Mouse (Mus musculus): ENCODE data around the gene Mt4.

GRCm38 (mm10) chr8:94104146-94104545 lies 32.9 kb upstream of the Mt4 start:
- TF ChIP-seq CTCF (IDR thresholded peaks at IDR 0.05; ENCODE audit: control insufficient read depth, insufficient read depth, insufficient replicate concordance, low read depth, low read length) (no peak), POLR2A (IDR thresholded peaks at IDR 0.05; ENCODE audit: control insufficient read depth, low read depth, low read length) (no peak)

Measured in testis, adult 2 months (tissue).